8 mouse cellular contexts compared by ENCODE assay signal in the genomic region with DNA sequence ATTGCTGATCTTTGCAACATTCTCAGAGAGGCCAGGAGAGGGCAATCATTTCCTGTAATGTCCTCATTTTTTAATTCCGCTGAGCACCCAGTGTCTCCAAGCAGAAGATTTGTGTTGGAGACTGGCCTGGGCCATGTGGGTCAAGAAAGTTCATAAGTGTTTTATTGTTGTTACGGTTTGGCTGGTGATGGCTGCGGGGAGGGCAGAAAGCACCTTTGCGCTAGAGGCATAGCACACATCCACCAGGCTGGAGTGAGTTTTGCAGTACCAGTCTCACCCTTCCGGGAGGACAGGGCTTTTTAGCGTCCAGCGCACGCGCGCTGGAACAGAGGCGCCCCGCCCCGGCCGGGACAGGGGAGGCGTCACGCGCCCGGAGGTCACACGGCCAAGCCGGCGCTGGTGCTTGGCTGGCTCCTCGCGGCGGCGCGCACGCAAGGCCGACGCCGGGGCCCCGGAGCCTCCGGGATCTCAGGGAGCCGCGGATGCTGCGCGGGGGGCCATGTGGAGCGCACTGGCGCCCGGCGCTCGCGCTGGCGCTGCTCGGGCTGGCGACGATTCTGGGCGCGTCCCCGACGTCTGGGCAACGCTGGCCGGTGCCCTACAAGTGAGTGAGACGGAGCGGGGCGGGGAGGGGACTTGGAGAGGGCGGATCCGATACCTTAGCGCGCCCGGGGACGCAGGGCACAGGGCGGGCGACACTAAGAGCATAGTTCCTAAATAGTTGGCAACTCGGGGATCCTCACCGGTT. TPM values are rescaled to one million over a fixed set of nuclear protein-coding genes. Genes with fewer than 3 reads are reported as not detected.
DNase-seq lines count a peak whose midpoint lies in the region; ATAC-seq and TF ChIP-seq lines count a peak whose summit lies in the region.

Gene Cln5, plus strand, starts transcription at position 353 of the 748 bp plus-strand sequence.

- peak; percentile 86 to 88 for ATAC-seq in hematopoietic stem cell, adult 5-6 weeks (replicated peaks in 1 of 2; ENCODE audit: insufficient read depth in 1 of 2, low FRiP score in 2 of 2, low TSS enrichment in 1 of 2, low read depth in 1 of 2, poor library complexity in 2 of 2, severe bottlenecking in 2 of 2)
- peak; percentile 97 for ATAC-seq in lung, embryonic 16.5 days (ENCODE audit: low read depth)

- H3K4me1 ChIP-seq in MEL (ENCODE audit: control insufficient read depth in 1 of 2, insufficient read depth in 2 of 2, low read length in 2 of 2): no peaks in the 10 kb centered on the region; a peak in 1 of 4 replicates
- H3K4me1 ChIP-seq in cerebellum, adult 2 months (ENCODE audit: control insufficient read depth, insufficient read depth, low read length): peaks cover 6% of the 10 kb centered on the region
- H3K4me1 ChIP-seq in lung, embryonic 16.5 days (replicated peaks; ENCODE audit: control insufficient read depth, insufficient read depth, low read length): peaks cover 7% of the 10 kb centered on the region

- peak; percentile 95 to 96 for TF ChIP-seq POLR2A in MEL (IDR thresholded peaks at IDR 0.05; ENCODE audit: control insufficient read depth in 1 of 2, insufficient read depth in 1 of 2, low read depth in 1 of 2, low read length in 2 of 2, poor library complexity in 1 of 2)
- peak; percentile 83 for TF ChIP-seq POLR2A in cerebellum, adult 2 months (IDR thresholded peaks at IDR 0.05; ENCODE audit: borderline replicate concordance, insufficient read depth, low read length)

- H3K27ac ChIP-seq in MEL (ENCODE audit: control insufficient read depth, low read depth, low read length): peak within 1 kb of the TSS; percentile 91
- H3K27ac ChIP-seq in cerebellum, adult 2 months (ENCODE audit: insufficient read depth, low read length): peak within 1 kb of the TSS; percentile 90
- peak within 1 kb of the TSS; percentile 87 for H3K27ac ChIP-seq in lung, embryonic 16.5 days (ENCODE audit: low read length)

- H3K9me3 ChIP-seq in MEL (replicated peaks; ENCODE audit: insufficient read depth, low read length): no peaks in the 10 kb centered on the region
- H3K9me3 ChIP-seq in lung, embryonic 16.5 days (ENCODE audit: control insufficient read depth, low read length): no peaks in the 10 kb centered on the region

- no peak for TF ChIP-seq EP300 in MEL (IDR thresholded peaks at IDR 0.05; ENCODE audit: low read depth in 1 of 2, low read length in 2 of 2)

- H3K9ac ChIP-seq in MEL (ENCODE audit: control insufficient read depth, low read depth, low read length, poor library complexity, severe bottlenecking): peak within 1 kb of the TSS; percentile 92
- peak within 1 kb of the TSS; percentile 84 for H3K9ac ChIP-seq in lung, embryonic 16.5 days (ENCODE audit: low read length)

- H3K27me3 ChIP-seq in MEL (ENCODE audit: control insufficient read depth in 1 of 2, insufficient read depth in 2 of 2, low read length in 2 of 2): no peaks in the 10 kb centered on the region
- no peaks in the 10 kb centered on the region for H3K27me3 ChIP-seq in cerebellum, adult 2 months (ENCODE audit: control insufficient read depth, insufficient read depth, low read length)
- no peaks in the 10 kb centered on the region for H3K27me3 ChIP-seq in lung, embryonic 16.5 days (ENCODE audit: control insufficient read depth, insufficient read depth, low read depth, low read length)

- H3K4me2 ChIP-seq in lung, embryonic 16.5 days (ENCODE audit: low read depth, low read length): peak within 1 kb of the TSS; percentile 94

- TF ChIP-seq RAD21 in MEL (IDR thresholded peaks at IDR 0.05; ENCODE audit: low read depth, low read length): peak; percentile 61

- H3K79me2 ChIP-seq in MEL (ENCODE audit: control insufficient read depth, insufficient read depth, low read length, poor library complexity): peaks cover 2% of the 10 kb centered on the region; the same call in 1 of the 2 replicates

- WGBS in cerebellum, adult 2 months: under 1% methylated on average over 65 of the region's 65 CpGs
- under 1% methylated on average over 60 of the region's 65 CpGs for WGBS in lung, embryonic 16.5 days

- H3K4me3 ChIP-seq in MEL (ENCODE audit: control insufficient read depth in 1 of 2, insufficient read depth in 1 of 2, low read depth in 2 of 2, low read length in 2 of 2): peak within 1 kb of the TSS; percentile 77 to 93
- H3K4me3 ChIP-seq in cerebellum, adult 2 months (replicated peaks; ENCODE audit: insufficient read depth, low read depth, low read length): peak within 1 kb of the TSS; percentile 92
- peak within 1 kb of the TSS; percentile 81 for H3K4me3 ChIP-seq in lung, embryonic 16.5 days (ENCODE audit: low read length)

- peak; percentile 4 to 64 (median 39); a peak in 4 of 6 replicates for TF ChIP-seq CTCF in MEL (IDR thresholded peaks at IDR 0.05 in 2 of 3, conservative IDR thresholded peaks at IDR 0.05 in 1 of 3; ENCODE audit: control insufficient read depth in 1 of 3, insufficient read depth in 1 of 3, low read depth in 2 of 3, low read length in 3 of 3, poor library complexity in 1 of 3, severe bottlenecking in 1 of 3)
- peak; percentile 50 for TF ChIP-seq CTCF in cerebellum, adult 2 months (IDR thresholded peaks at IDR 0.05; ENCODE audit: borderline replicate concordance, insufficient read depth, low read depth, low read length)

- DNase-seq in MEL (ENCODE audit: low read depth, low spot score): peak; percentile 95
- peak; percentile 94 to 97 for DNase-seq in cerebellum, adult 2 months
- peak; percentile 95 for DNase-seq in forelimb bud, embryonic 11.5 days (ENCODE audit: low read depth, low spot score)
- DNase-seq in layer of hippocampus, adult 9-10 months (ENCODE audit: low spot score): peak; percentile 66
- DNase-seq in ovary, postnatal 10 days (ENCODE audit: low spot score): peak; percentile 71
- DNase-seq in thymus, postnatal 10 days (ENCODE audit: low spot score in 2 of 2): peak; percentile 86

- peaks cover 0 to 6% of the 10 kb centered on the region in 2 experiments; a peak in 1 of 4 replicates for H3K36me3 ChIP-seq in MEL (ENCODE audit: control insufficient read depth in 1 of 2, insufficient read depth in 2 of 2, low read length in 2 of 2)
- H3K36me3 ChIP-seq in lung, embryonic 16.5 days (ENCODE audit: control insufficient read depth, insufficient read depth, low read length): peaks cover 14% of the 10 kb centered on the region

TF ChIP-seq in MEL, 35 proteins besides CTCF, POLR2A, EP300 and RAD21 (continues in another document):
- TF ChIP-seq GATA1 (IDR thresholded peaks at IDR 0.05; ENCODE audit: low read depth, low read length) (no peak), ETS1 (IDR thresholded peaks at IDR 0.05; ENCODE audit: low read depth, low read length) (0 out of 2 replicates have a peak, but pooled peaks have one; percentile 4), ZKSCAN1 (IDR thresholded peaks at IDR 0.05; ENCODE audit: low read depth, low read length) (no peak), HCFC1 (IDR thresholded peaks at IDR 0.05; ENCODE audit: low read depth, low read length) (peak; percentile 67), ZMIZ1 (IDR thresholded peaks at IDR 0.05; ENCODE audit: low read depth, low read length) (peak; percentile 92), SIN3A (IDR thresholded peaks at IDR 0.05; ENCODE audit: low read length) (peak; percentile 56), USF1 (IDR thresholded peaks at IDR 0.05; ENCODE audit: low read depth, low read length) (peak; percentile 90), NRF1 (IDR thresholded peaks at IDR 0.05; ENCODE audit: insufficient read depth, low read depth, low read length, poor library complexity, severe bottlenecking) (peak; percentile 90), RCOR1 (IDR thresholded peaks at IDR 0.05; ENCODE audit: low read depth, low read length) (no peak), MYB (IDR thresholded peaks at IDR 0.05; ENCODE audit: low read depth, low read length) (no peak), POLR2AphosphoS5 (IDR thresholded peaks at IDR 0.05; ENCODE audit: borderline replicate concordance, low read depth, low read length) (0 out of 2 replicates have a peak, but pooled peaks have one; percentile 14), SMC3 (IDR thresholded peaks at IDR 0.05; ENCODE audit: low read depth, low read length) (peak; percentile 69), CHD2 (IDR thresholded peaks at IDR 0.05; ENCODE audit: low read length) (no peak), ELF1 (IDR thresholded peaks at IDR 0.05; ENCODE audit: low read depth, low read length) (peak; percentile 81), NELFE (IDR thresholded peaks at IDR 0.05; ENCODE audit: low read depth, low read length) (peak; percentile 92), MAZ (IDR thresholded peaks at IDR 0.05; ENCODE audit: low read depth, low read length) (0 out of 2 replicates have a peak, but pooled peaks have one; percentile 34), MXI1 (IDR thresholded peaks at IDR 0.05; ENCODE audit: low read depth, low read length) (peak; percentile 61; the same call in 1 of the 2 replicates), UBTF (IDR thresholded peaks at IDR 0.05; ENCODE audit: borderline replicate concordance, insufficient read depth, low read depth, low read length) (0 out of 2 replicates have a peak, but pooled peaks have one; percentile 64), USF2 (IDR thresholded peaks at IDR 0.05; ENCODE audit: borderline replicate concordance in 1 of 2, insufficient read depth in 1 of 2, low read depth in 1 of 2, low read length in 2 of 2) (0 out of 4 replicates have a peak, but pooled peaks of 1 of the 2 experiments have one; percentile 42), ZC3H11A (IDR thresholded peaks at IDR 0.05; ENCODE audit: low read depth, low read length) (peak; percentile 65), ZNF384 (IDR thresholded peaks at IDR 0.05; ENCODE audit: low read depth, low read length) (no peak), MYC (IDR thresholded peaks at IDR 0.05; ENCODE audit: low read depth, low read length) (no peak), CHD1 (IDR thresholded peaks at IDR 0.05; ENCODE audit: low read depth, low read length) (no peak), MAX (IDR thresholded peaks at IDR 0.05; ENCODE audit: low read length) (no peak), TCF12 (IDR thresholded peaks at IDR 0.05; ENCODE audit: low read depth, low read length) (0 out of 2 replicates have a peak, but pooled peaks have one; percentile 17), KAT2A (conservative IDR thresholded peaks at IDR 0.05; ENCODE audit: low read depth, low read length) (no peak), TBP (IDR thresholded peaks at IDR 0.05; ENCODE audit: low read depth, low read length) (peak; percentile 83), JUND (IDR thresholded peaks at IDR 0.05; ENCODE audit: low read depth, low read length) (no peak)

RNA-seq across cellular contexts. Expression of gene Cln5, which starts in this region (rescaled TPM):
- total RNA-seq in MEL (2012; rRNA removed): 12.1 and 12.3 TPM in 2 replicates
- polyA plus RNA-seq in MEL (2012; ENCODE audit: insufficient read depth in 1 of 2, insufficient read length in 2 of 2, low read depth in 1 of 2, low replicate concordance in 2 of 2, missing spikeins in 1 of 2): 10 to 100 TPM; 15.9 to 99.4 TPM
- polyA plus RNA-seq in cerebellum, adult 2 months (2012; rRNA removed): 25.8 and 27.9 TPM in 2 replicates
- 44.9 and 47.3 TPM in 2 replicates for total RNA-seq in hematopoietic stem cell, adult 5-6 weeks (2017)
- polyA plus RNA-seq in lung, embryonic 16.5 days (2015; fragmentation: Nextera tagmentation; extraction: Ambion mirVana): 30.2 and 32.5 TPM in 2 replicates

Comparison
In these comparisons a context has a peak if more than half of its experiments do, and no peak if none do; other contexts are left out.
1. Peak in every context shown above with its lines: DNase-seq, ATAC-seq, H3K4me3 ChIP-seq and H3K27ac ChIP-seq.